Mouse (Mus musculus) liver, embryonic 14.5 days (tissue): ENCODE results near the gene Terb1. TPM values are rescaled to one million over a fixed set of nuclear protein-coding genes. Genes with fewer than 3 reads are reported as not detected.

ENCODE experiments used
- ATAC-seq: fragments of 200-750 bp; cut with Nextera tagmentation; 2 replicates; pipeline ENCODE4 v1.8.0; 2017; ENCODE audit warnings: moderate number of reproducible peaks, mild to moderate bottlenecking, moderate library complexity; ENCODE audit not compliant: insufficient read depth
- DNase-seq, 3 experiments: peaks; one replicate each; pipeline ENCODE4 v3.0.0-alpha.2; 2012 to 2013; ENCODE audit warnings: low read depth in 3 of 3, low spot score in 3 of 3
- H3K27ac ChIP-seq: fragments of 300-500 bp; sonication (generic); 2 replicates; pipeline ENCODE4 v1.5.1; 2014; ENCODE audit warnings: moderate library complexity, mild to moderate bottlenecking, control low read depth, inconsistent platforms
- H3K27me3 ChIP-seq: fragments of 300-500 bp; sonication (generic); 2 replicates; pipeline ENCODE4 v1.6.1; 2014; ENCODE audit warnings: mild to moderate bottlenecking, low read length, moderate library complexity; ENCODE audit not compliant: control insufficient read depth, insufficient read depth
- H3K36me3 ChIP-seq: fragments of 300-500 bp; sonication (generic); replicated peaks from 2 replicates; pipeline ENCODE4 v1.6.1; 2014; ENCODE audit warnings: low read depth; ENCODE audit not compliant: control insufficient read depth, insufficient read depth
- H3K4me1 ChIP-seq, 2 experiments: fragments of 200-500 bp in 1 of 2; fragments of 300-500 bp in 1 of 2; sonication (generic) in 1 of 2; replicated peaks; 2 replicates each; pipeline ENCODE4 v1.6.1; 2012 to 2014; ENCODE audit warnings: antibody characterized with exemption in 1 of 2, inconsistent platforms in 1 of 2, low read length in 1 of 2; ENCODE audit not compliant: control insufficient read depth in 2 of 2, insufficient read depth in 2 of 2
- H3K4me2 ChIP-seq: fragments of 300-500 bp; sonication (generic); 2 replicates; pipeline ENCODE4 v1.6.1; 2014; ENCODE audit warnings: low read depth, mild to moderate bottlenecking, control low read depth, moderate library complexity
- H3K4me3 ChIP-seq, 2 experiments: fragments of 200-500 bp in 1 of 2; fragments of 300-500 bp in 1 of 2; sonication (generic) in 1 of 2; 2 replicates each; pipeline ENCODE4 v1.5.1; 2012 to 2014; ENCODE audit warnings: low read depth in 2 of 2, low read length in 2 of 2, mild to moderate bottlenecking in 2 of 2, control low read depth in 1 of 2, inconsistent platforms in 1 of 2, moderate library complexity in 1 of 2; ENCODE audit not compliant: insufficient read depth in 1 of 2
- H3K9ac ChIP-seq: fragments of 300-500 bp; sonication (generic); replicated peaks from 2 replicates; pipeline ENCODE4 v1.6.1; 2014; ENCODE audit warnings: mild to moderate bottlenecking, control low read depth, moderate library complexity
- H3K9me3 ChIP-seq: fragments of 300-500 bp; sonication (generic); 2 replicates; pipeline ENCODE4 v1.6.1; 2016; ENCODE audit warnings: low read length, mixed read lengths; ENCODE audit not compliant: control insufficient read depth
- CTCF ChIP-seq: IDR thresholded peaks from 2 replicates; pipeline ENCODE4 v1.5.1; 2016; ENCODE audit warnings: antibody characterized with exemption, low read depth, control low read depth
- EP300 ChIP-seq: IDR thresholded peaks from 2 replicates; pipeline ENCODE4 v1.6.1; 2016; ENCODE audit warnings: antibody characterized with exemption, low read depth
- WGBS: fragments of 180-500 bp; shearing (Covaris S2); extraction: QIAGEN DNeasy Blood & Tissue Kit; methylation state at CpG from one replicate; pipeline ENCODE4 v1.1.7; 2014; ENCODE audit not compliant: insufficient replicate concordance; 5-methylcytosine and 5-hydroxymethylcytosine counted together
- polyA plus RNA-seq, 2 experiments: library from polyadenylated mRNA; depleted of rRNA in 1 of 2; stranded (reverse) in 1 of 2; unstranded in 1 of 2; fragments of >200 nt; fragmentation: Nextera tagmentation in 1 of 2; extraction: Ambion mirVana in 1 of 2; gene quantifications; 2 replicates each; pipeline versions ENCODE4 v1.2.1 to v1.2.3; 2012 to 2014

Terb1 gene
- polyA plus RNA-seq, 2 experiments: not detected

GRCm38 (mm10) chr8:104430230-104430629, 79.5 kb downstream of the Terb1 start:
- peaks cover 0 to 11% of the 10 kb centered on the region in 2 experiments; a peak in 3 of 4 replicates for H3K4me1 ChIP-seq
- WGBS: 76% methylated on average over 7 of the region's 7 CpGs
- H3K27me3 ChIP-seq: no peaks in the 10 kb centered on the region
- no peak overlapping the region for H3K4me2 ChIP-seq
- H3K4me3 ChIP-seq: no peak overlapping the region
- H3K9ac ChIP-seq: no peak overlapping the region
- no peak overlapping the region for H3K27ac ChIP-seq
- no peak for TF ChIP-seq EP300
- TF ChIP-seq CTCF: no peak
- DNase-seq: no peak
- no peak for ATAC-seq
- H3K9me3 ChIP-seq: no peaks in the 10 kb centered on the region
- H3K36me3 ChIP-seq: peaks cover 49% of the 10 kb centered on the region

GRCm38 (mm10) chr8:104427703-104428102, 82.0 kb downstream of the Terb1 start:
- 72% methylated on average over 13 of the region's 13 CpGs for WGBS
- TF ChIP-seq EP300: no peak
- TF ChIP-seq CTCF: no peak
- Histone ChIP-seq H3K9ac (no peak overlapping the region), H3K9me3 (no peaks in the 10 kb centered on the region), H3K27me3 (no peaks in the 10 kb centered on the region), H3K4me2 (no peak overlapping the region), H3K36me3 (peaks cover 61% of the 10 kb centered on the region), H3K4me1 (no peaks in the 10 kb centered on the region), H3K4me3 (no peak overlapping the region), H3K27ac (no peak overlapping the region)
- ATAC-seq (no peak), DNase-seq (no peak)

GRCm38 (mm10) chr8:104422313-104422712, 87.4 kb downstream of the Terb1 start:
- TF ChIP-seq CTCF (no peak), EP300 (no peak)
- Histone ChIP-seq H3K27ac (no peak overlapping the region), H3K27me3 (no peaks in the 10 kb centered on the region), H3K4me2 (no peak overlapping the region), H3K36me3 (peaks cover 43% of the 10 kb centered on the region), H3K9ac (no peak overlapping the region), H3K9me3 (no peaks in the 10 kb centered on the region), H3K4me1 (no peaks in the 10 kb centered on the region), H3K4me3 (no peak overlapping the region)
- WGBS: 31% methylated on average over 6 of the region's 6 CpGs
- DNase-seq: no peak
- ATAC-seq: no peak

- Histone ChIP-seq H3K9ac (no peak overlapping the region), H3K4me3 (no peak overlapping the region), H3K9me3 (no peaks in the 10 kb centered on the region), H3K36me3 (peaks cover 7% of the 10 kb centered on the region), H3K4me2 (no peak overlapping the region), H3K4me1 (0 out of 4 replicates have a peak, but pooled peaks cover 0 to 2% of the 10 kb centered on the region in 2 experiments), H3K27me3 (no peaks in the 10 kb centered on the region), H3K27ac (no peak overlapping the region)
- no peak for DNase-seq
- 74% methylated on average over 6 of the region's 6 CpGs for WGBS
- ATAC-seq: no peak
- TF ChIP-seq EP300 (no peak), CTCF (no peak)
Observed at GRCm38 (mm10) chr8:104416022-104416421, 93.7 kb downstream of the Terb1 start.

- Histone ChIP-seq H3K36me3 (no peaks in the 10 kb centered on the region; the same call in 1 of the 2 replicates), H3K9ac (no peak overlapping the region), H3K4me1 (0 out of 4 replicates have a peak, but pooled peaks cover 0 to 2% of the 10 kb centered on the region in 2 experiments), H3K27me3 (no peaks in the 10 kb centered on the region), H3K27ac (no peak overlapping the region), H3K9me3 (no peaks in the 10 kb centered on the region), H3K4me2 (no peak overlapping the region), H3K4me3 (no peak overlapping the region)
- DNase-seq (no peak), ATAC-seq (no peak)
- WGBS: 50% methylated on average over 3 of the region's 3 CpGs
- TF ChIP-seq CTCF: no peak
Observed at GRCm38 (mm10) chr8:104414204-104414603, 95.5 kb downstream of the Terb1 start.
